9 mouse cellular contexts compared by ENCODE assay signal in the genomic region with DNA sequence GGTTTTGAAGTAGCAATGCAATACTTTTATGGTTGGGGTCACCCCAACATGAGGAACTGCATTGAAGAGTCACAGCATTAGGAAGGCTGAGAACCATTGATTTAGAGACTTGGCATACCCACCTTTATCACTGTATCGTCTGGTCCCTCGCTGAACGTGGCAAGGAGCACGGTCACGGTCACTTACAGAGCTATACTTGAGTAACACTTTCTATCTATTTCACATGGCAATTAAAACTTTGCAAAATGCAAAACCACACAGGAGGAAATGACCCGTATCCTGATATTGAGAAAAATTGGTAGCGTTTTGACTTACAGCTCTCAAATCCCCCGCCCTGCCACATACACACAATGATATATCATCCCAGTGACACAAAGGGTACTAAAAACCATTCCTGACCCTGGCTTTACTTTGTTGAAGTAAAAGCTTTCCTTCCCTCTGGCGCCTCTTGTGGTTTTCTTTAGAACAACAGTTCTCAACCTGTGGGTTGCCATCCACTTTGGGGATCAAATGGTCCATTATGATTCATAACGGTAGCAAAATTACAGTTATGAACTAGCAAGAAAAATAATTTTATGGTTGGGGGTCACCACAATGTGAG.
DNase-seq lines count a peak whose midpoint lies in the region; ATAC-seq and TF ChIP-seq lines count a peak whose summit lies in the region.
"Had no signal": no experiment of that assay in that cellular context is flagged by ENCODE, and none has a peak within 500 bp of the region (broad histone marks: within the 10 kb centered on the region; RNA-seq: fewer than 3 reads in every experiment).

No protein-coding gene starts in this region.

- intact Hi-C loops in left cerebral cortex, postnatal 14 days (cut with DNase I), result no loop called here

- H3K27ac ChIP-seq in layer of hippocampus, adult 2 months, result no peak overlapping the region
- H3K27ac ChIP-seq: heart, embryonic 13.5 days had no signal

- H3K27me3 ChIP-seq in E14TG2a.4 (ENCODE audit: insufficient read depth, low read length), result no peaks in the 10 kb centered on the region
- H3K27me3 ChIP-seq: heart, embryonic 13.5 days had no signal

- peak; percentile 77 to 86 for ATAC-seq in hematopoietic stem cell, adult 5-6 weeks (replicated peaks in 1 of 2; ENCODE audit: insufficient read depth in 1 of 2, low FRiP score in 2 of 2, low TSS enrichment in 1 of 2, low read depth in 1 of 2, poor library complexity in 2 of 2, severe bottlenecking in 2 of 2)

- H3K4me3 ChIP-seq in layer of hippocampus, adult 2 months, result no peak overlapping the region
- no peak overlapping the region for H3K4me3 ChIP-seq in E14TG2a.4 (replicated peaks; ENCODE audit: low read length)
- H3K4me3 ChIP-seq: heart, embryonic 13.5 days had no signal

- TF ChIP-seq CTCF in layer of hippocampus, adult 2 months (conservative IDR thresholded peaks at IDR 0.05), result peak; percentile 83
- peak; percentile 44 for TF ChIP-seq CTCF in E14TG2a.4 (conservative IDR thresholded peaks at IDR 0.05; ENCODE audit: low read length)

- H3K9me3 ChIP-seq in E14TG2a.4 (ENCODE audit: low read length), result no peaks in the 10 kb centered on the region
- H3K9me3 ChIP-seq: heart, embryonic 13.5 days had no signal

- peaks cover 35% of the 10 kb centered on the region for H3K4me1 ChIP-seq in E14TG2a.4 (replicated peaks; ENCODE audit: low read depth, low read length)

- DNase-seq in cerebellum, postnatal 14 days, result peak; percentile 43 to 62
- no peak for DNase-seq in cerebellum, postnatal 4 days (ENCODE audit: low spot score in 2 of 2)
- no peak for DNase-seq in layer of hippocampus, adult 2 months (ENCODE audit: low spot score in 2 of 2)
- DNase-seq in layer of hippocampus, postnatal 10 days (ENCODE audit: low spot score in 2 of 2), result no peak
- DNase-seq in testis, postnatal 10 days (ENCODE audit: low spot score), result no peak
- no peak for DNase-seq in left cerebral cortex, postnatal 14 days (ENCODE audit: low spot score in 2 of 2)

- H3K36me3 ChIP-seq in E14TG2a.4 (ENCODE audit: insufficient read depth, low read length), result peaks cover 34% of the 10 kb centered on the region

Comparison
In these comparisons a context has a peak if more than half of its experiments do, and no peak if none do; other contexts are left out.
1. DNase-seq: peak in cerebellum, postnatal 14 days (2 of 2); none in cerebellum, postnatal 4 days (0 of 2), layer of hippocampus, adult 2 months (0 of 2), layer of hippocampus, postnatal 10 days (0 of 2), testis, postnatal 10 days (single experiment) and left cerebral cortex, postnatal 14 days (0 of 2).